Mouse (Mus musculus): Measurements from ENCODE around the gene Smim15. TPM values are rescaled to one million over a fixed set of nuclear protein-coding genes. Genes with fewer than 3 reads are reported as not detected.

The Smim15 gene
- polyA plus RNA-seq, 1 experiment from 2014 or later = 26.5 TPM

DNA sequence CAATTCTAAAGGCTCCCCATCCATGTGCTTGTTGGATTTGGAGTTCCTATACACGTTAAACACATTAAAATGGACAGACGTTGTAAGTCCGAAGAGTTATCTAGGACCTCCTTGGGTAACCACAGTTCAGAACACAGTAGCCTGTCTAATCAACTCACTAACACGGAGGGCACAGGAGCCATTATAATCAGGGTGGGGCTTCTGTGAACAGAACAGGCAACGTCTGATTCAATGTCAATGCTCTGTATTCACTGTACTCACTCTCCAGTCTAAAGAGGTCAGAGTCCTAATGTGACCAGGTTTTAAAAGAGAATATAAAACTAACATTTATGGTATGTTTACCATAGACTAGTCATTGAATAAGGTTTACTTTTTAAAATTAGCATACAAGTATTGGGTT lies 50.4 kb downstream of the Smim15 start:
- H3K36me3 ChIP-seq = no peaks in the 10 kb centered on the region
- no peaks in the 10 kb centered on the region for H3K27me3 ChIP-seq (replicated peaks)
- 86% methylated on average over 5 of the region's 5 CpGs for WGBS
- no peak overlapping the region for H3K4me3 ChIP-seq
- H3K9ac ChIP-seq = no peak overlapping the region
- no peak overlapping the region for H3K27ac ChIP-seq (ENCODE audit: poor library complexity, severe bottlenecking)
- H3K9me3 ChIP-seq (replicated peaks) = no peaks in the 10 kb centered on the region
- H3K4me1 ChIP-seq (replicated peaks) = peaks cover 17% of the 10 kb centered on the region
- no peak for ATAC-seq (ENCODE audit: insufficient number of reproducible peaks, low FRiP score)
- no peak overlapping the region for H3K4me2 ChIP-seq

GRCm38 (mm10) chr13:108095617-108096016 lies 51.4 kb downstream of the Smim15 start:
- no peaks in the 10 kb centered on the region for H3K9me3 ChIP-seq (replicated peaks)
- H3K36me3 ChIP-seq = no peaks in the 10 kb centered on the region
- no peak overlapping the region for H3K4me2 ChIP-seq
- H3K27ac ChIP-seq (ENCODE audit: poor library complexity, severe bottlenecking) = no peak overlapping the region
- H3K4me1 ChIP-seq (replicated peaks) = peaks cover 20% of the 10 kb centered on the region
- 80% methylated on average over 7 of the region's 7 CpGs for WGBS
- no peak overlapping the region for H3K9ac ChIP-seq
- no peaks in the 10 kb centered on the region for H3K27me3 ChIP-seq (replicated peaks)
- H3K4me3 ChIP-seq = no peak overlapping the region
- no peak for ATAC-seq (ENCODE audit: insufficient number of reproducible peaks, low FRiP score)

DNA sequence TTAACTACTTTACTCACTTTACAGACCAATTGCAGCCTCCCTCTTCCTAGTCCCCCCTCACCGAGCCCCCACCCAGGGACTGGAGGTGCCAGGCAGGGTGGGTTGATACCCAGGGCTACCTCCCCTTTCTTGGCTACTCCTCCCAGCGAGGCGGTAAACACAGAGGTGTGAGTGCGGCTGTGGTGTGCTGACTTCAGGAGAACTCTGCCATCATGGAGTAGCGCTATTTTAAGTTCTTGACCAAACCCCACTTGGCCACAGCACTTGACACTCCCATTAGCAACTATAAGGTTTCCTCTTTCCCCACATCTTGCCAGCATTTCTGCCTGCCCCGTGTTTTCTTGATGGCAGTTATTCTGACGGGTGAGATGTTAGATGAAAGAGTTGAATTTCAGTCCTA lies 52.2 kb downstream of the Smim15 start:
- no peaks in the 10 kb centered on the region for H3K36me3 ChIP-seq
- ATAC-seq (ENCODE audit: insufficient number of reproducible peaks, low FRiP score) = no peak
- H3K4me2 ChIP-seq = no peak overlapping the region
- no peaks in the 10 kb centered on the region for H3K27me3 ChIP-seq (replicated peaks)
- no peak overlapping the region for H3K4me3 ChIP-seq
- no peak overlapping the region for H3K9ac ChIP-seq
- WGBS = 51% methylated on average over 7 of the region's 7 CpGs
- peaks cover 24% of the 10 kb centered on the region for H3K4me1 ChIP-seq (replicated peaks)
- no peak overlapping the region for H3K27ac ChIP-seq (ENCODE audit: poor library complexity, severe bottlenecking)
- H3K9me3 ChIP-seq (replicated peaks) = no peaks in the 10 kb centered on the region

Other genes starting within 250 kb of the Smim15 start
- 62.3 and 64.0 TPM in 2 replicates for gene Ndufaf2, start 114.2 kb downstream of the Smim15 start, polyA plus RNA-seq (2016; fragmentation: Nextera tagmentation; extraction: Ambion mirVana)
- 10.2 and 12.5 TPM in 2 replicates for gene Ercc8, start 114.3 kb downstream of the Smim15 start, polyA plus RNA-seq (2016; fragmentation: Nextera tagmentation; extraction: Ambion mirVana)
- 1.3 and 1.5 TPM in 2 replicates for gene Elovl7, start 170.0 kb downstream of the Smim15 start, polyA plus RNA-seq (2016; fragmentation: Nextera tagmentation; extraction: Ambion mirVana)